Mouse (Mus musculus) forebrain, embryonic 13.5 days (tissue): ENCODE data around the gene Sbno2. TPM values are rescaled to one million over a fixed set of nuclear protein-coding genes. Genes with fewer than 3 reads are reported as not detected.

Source experiments
- ATAC-seq: fragments of 200-750 bp; cut with Nextera tagmentation; 2 replicates; pipeline ENCODE4 v1.8.0; 2017
- H3K27ac ChIP-seq: fragments of 300-500 bp; sonication (generic); 2 replicates; pipeline ENCODE4 v1.5.1; 2015; ENCODE audit warnings: inconsistent platforms, mild to moderate bottlenecking, moderate library complexity
- H3K27me3 ChIP-seq: fragments of 300-500 bp; sonication (generic); 2 replicates; pipeline ENCODE4 v1.6.1; 2015; ENCODE audit warnings: mild to moderate bottlenecking, inconsistent platforms
- H3K36me3 ChIP-seq: fragments of 300-500 bp; sonication (generic); 2 replicates; pipeline ENCODE4 v1.6.1; 2015; ENCODE audit warnings: mild to moderate bottlenecking, inconsistent platforms; ENCODE audit not compliant: poor library complexity, severe bottlenecking
- H3K4me1 ChIP-seq: fragments of 300-500 bp; sonication (generic); 2 replicates; pipeline ENCODE4 v1.6.1; 2015; ENCODE audit warnings: inconsistent platforms
- H3K4me2 ChIP-seq: fragments of 300-500 bp; sonication (generic); 2 replicates; pipeline ENCODE4 v1.6.1; 2015; ENCODE audit warnings: inconsistent platforms, mild to moderate bottlenecking, moderate library complexity
- H3K4me3 ChIP-seq: fragments of 300-500 bp; sonication (generic); 2 replicates; pipeline ENCODE4 v1.5.1; 2015; ENCODE audit warnings: mild to moderate bottlenecking, inconsistent platforms
- H3K9ac ChIP-seq: fragments of 300-500 bp; sonication (generic); 2 replicates; pipeline ENCODE4 v1.6.1; 2015; ENCODE audit warnings: mild to moderate bottlenecking, inconsistent platforms
- H3K9me3 ChIP-seq: fragments of 300-500 bp; sonication (generic); replicated peaks from 2 replicates; pipeline ENCODE4 v1.6.1; 2016; ENCODE audit warnings: inconsistent platforms
- WGBS: fragments of 180-500 bp; shearing (Covaris S2); methylation state at CpG from one replicate; pipeline ENCODE4 v1.1.7; 2015; 5-methylcytosine and 5-hydroxymethylcytosine counted together
- polyA plus RNA-seq: library from polyadenylated mRNA; unstranded; fragments of >200 nt; fragmentation: Nextera tagmentation; extraction: Ambion mirVana; gene quantifications from 2 replicates; pipeline ENCODE4 v1.2.1, GENCODE M21; 2015

Sbno2 gene
- polyA plus RNA-seq, 1 experiment from 2014 or later: 11.6 TPM

- Histone ChIP-seq H3K27me3 (peaks cover 86% of the 10 kb centered on the region), H3K36me3 (peaks cover 6% of the 10 kb centered on the region; the same call in 1 of the 2 replicates), H3K4me2 (no peak within 1 kb of the TSS), H3K4me3 (no peak within 1 kb of the TSS), H3K9me3 (0 out of 2 replicates have a peak, but pooled peaks cover 5% of the 10 kb centered on the region), H3K4me1 (peaks cover 8% of the 10 kb centered on the region), H3K27ac (no peak within 1 kb of the TSS), H3K9ac (no peak within 1 kb of the TSS)
- 72% methylated on average over 11 of the region's 11 CpGs for WGBS
- ATAC-seq: no peak
Measured at GRCm38 (mm10) chr10:80016511-80016910, 88.9 kb downstream of the Sbno2 start, which contains the start of gene Arhgap45. TSS of gene Arhgap45 (plus strand) at chr10:80016653.

GRCm38 (mm10) chr10:80015583-80015982 is 89.8 kb downstream of the Sbno2 start:
- H3K4me3 ChIP-seq: no peak overlapping the region
- H3K36me3 ChIP-seq: peaks cover 14% of the 10 kb centered on the region
- peaks cover 15% of the 10 kb centered on the region for H3K9me3 ChIP-seq
- H3K4me1 ChIP-seq: peaks cover 8% of the 10 kb centered on the region
- H3K27me3 ChIP-seq: peaks cover 84% of the 10 kb centered on the region
- no peak overlapping the region for H3K9ac ChIP-seq
- 79% methylated on average over 10 of the region's 10 CpGs for WGBS
- H3K27ac ChIP-seq: no peak overlapping the region
- ATAC-seq: no peak
- H3K4me2 ChIP-seq: no peak overlapping the region

- Histone ChIP-seq H3K27ac (no peak overlapping the region), H3K36me3 (peaks cover 23% of the 10 kb centered on the region), H3K9me3 (peaks cover 23% of the 10 kb centered on the region), H3K27me3 (peaks cover 75% of the 10 kb centered on the region), H3K9ac (no peak overlapping the region), H3K4me3 (no peak overlapping the region), H3K4me1 (peaks cover 3% of the 10 kb centered on the region), H3K4me2 (no peak overlapping the region)
- 22% methylated on average over 28 of the region's 28 CpGs for WGBS
- no peak for ATAC-seq
Measured at GRCm38 (mm10) chr10:80014484-80015290, 90.7 kb downstream of the Sbno2 start.

GRCm38 (mm10) chr10:80013609-80014008 is 91.8 kb downstream of the Sbno2 start:
- Histone ChIP-seq H3K36me3 (peaks cover 24% of the 10 kb centered on the region), H3K4me2 (no peak overlapping the region), H3K4me1 (no peaks in the 10 kb centered on the region), H3K4me3 (no peak overlapping the region), H3K9ac (no peak overlapping the region), H3K9me3 (peaks cover 25% of the 10 kb centered on the region), H3K27ac (no peak overlapping the region), H3K27me3 (peaks cover 65% of the 10 kb centered on the region)
- no peak for ATAC-seq
- 29% methylated on average over 25 of the region's 25 CpGs for WGBS

GRCm38 (mm10) chr10:80011740-80012139 is 93.6 kb downstream of the Sbno2 start:
- no peak overlapping the region for H3K4me3 ChIP-seq
- no peak overlapping the region for H3K9ac ChIP-seq
- WGBS: 82% methylated on average over 6 of the region's 6 CpGs
- no peak overlapping the region for H3K4me2 ChIP-seq
- H3K36me3 ChIP-seq: peaks cover 24% of the 10 kb centered on the region
- ATAC-seq: no peak
- H3K27ac ChIP-seq: no peak overlapping the region
- H3K9me3 ChIP-seq: peaks cover 25% of the 10 kb centered on the region
- H3K27me3 ChIP-seq: peaks cover 56% of the 10 kb centered on the region
- no peaks in the 10 kb centered on the region for H3K4me1 ChIP-seq

Other genes starting within 250 kb of the Sbno2 start
- gene Prtn3, start 231.1 kb downstream of the Sbno2 start, polyA plus RNA-seq: 12.8 and 15.9 TPM in 2 replicates
- 290 and 308 TPM in 2 replicates for gene Plppr3, start 230.9 kb downstream of the Sbno2 start, polyA plus RNA-seq
- 0.24 TPM in 1 of 2 replicates, not detected in the other for gene Elane, start 219.3 kb downstream of the Sbno2 start, polyA plus RNA-seq
- gene Cfd, start 214.7 kb downstream of the Sbno2 start, polyA plus RNA-seq: not detected in 2 replicates
- gene Med16, start 196.6 kb downstream of the Sbno2 start, polyA plus RNA-seq: 49.0 and 59.0 TPM in 2 replicates
- gene Gm26602, start 194.7 kb downstream of the Sbno2 start, polyA plus RNA-seq: 33.6 TPM in 1 of 2 replicates, not detected in the other
- gene Kiss1r, start 188.6 kb downstream of the Sbno2 start, polyA plus RNA-seq: 1.0 and 1.3 TPM in 2 replicates
- 200 and 217 TPM in 2 replicates for gene R3hdm4, start 184.4 kb downstream of the Sbno2 start, polyA plus RNA-seq
- gene Arid3a, start 178.5 kb downstream of the Sbno2 start, polyA plus RNA-seq: 2.5 and 3.6 TPM in 2 replicates
- 80.2 and 94.8 TPM in 2 replicates for gene Wdr18, start 145.4 kb downstream of the Sbno2 start, polyA plus RNA-seq
- gene Grin3b, start 134.9 kb downstream of the Sbno2 start, polyA plus RNA-seq: 0.38 and 0.57 TPM in 2 replicates
- 11.2 and 12.0 TPM in 2 replicates for gene Tmem259, start 121.2 kb downstream of the Sbno2 start, polyA plus RNA-seq
- 30.0 and 32.2 TPM in 2 replicates for gene Cnn2, start 117.0 kb downstream of the Sbno2 start, polyA plus RNA-seq
- 3.1 and 3.9 TPM in 2 replicates for gene Abca7, start 109.1 kb downstream of the Sbno2 start, polyA plus RNA-seq
- gene Arhgap45, start 88.9 kb downstream of the Sbno2 start, polyA plus RNA-seq: 1.2 and 1.3 TPM in 2 replicates
- gene Polr2e, start 65.8 kb downstream of the Sbno2 start, polyA plus RNA-seq: 193 and 199 TPM in 2 replicates
- 487 and 489 TPM in 2 replicates for gene Gpx4, start 58.4 kb downstream of the Sbno2 start, polyA plus RNA-seq
- 20.7 and 21.6 TPM in 2 replicates for gene Stk11, start 10.2 kb upstream of the Sbno2 start, polyA plus RNA-seq
- 454 and 459 TPM in 2 replicates for gene Atp5d, start 33.1 kb upstream of the Sbno2 start, polyA plus RNA-seq
- 21.2 and 26.8 TPM in 2 replicates for gene Cbarp, start 35.3 kb upstream of the Sbno2 start, polyA plus RNA-seq
- gene Midn, start 42.7 kb upstream of the Sbno2 start, polyA plus RNA-seq: 35.1 and 37.9 TPM in 2 replicates
- 274 and 308 TPM in 2 replicates for gene Cirbp, start 60.4 kb upstream of the Sbno2 start, polyA plus RNA-seq
- 12.2 and 12.6 TPM in 2 replicates for gene 1600002K03Rik, start 67.4 kb upstream of the Sbno2 start, polyA plus RNA-seq
- 17.7 and 19.5 TPM in 2 replicates for gene Efna2, start 73.9 kb upstream of the Sbno2 start, polyA plus RNA-seq
- gene Mum1, start 120.9 kb upstream of the Sbno2 start, polyA plus RNA-seq: 62.1 and 64.7 TPM in 2 replicates
- 267 and 274 TPM in 2 replicates for gene Ndufs7, start 143.6 kb upstream of the Sbno2 start, polyA plus RNA-seq
- 18.2 and 18.3 TPM in 2 replicates for gene Gamt, start 155.4 kb upstream of the Sbno2 start, polyA plus RNA-seq
- gene Dazap1, start 155.9 kb upstream of the Sbno2 start, polyA plus RNA-seq: 61.7 and 64.9 TPM in 2 replicates
- gene Rps15, start 186.9 kb upstream of the Sbno2 start, polyA plus RNA-seq: 805 and 828 TPM in 2 replicates
- gene Apc2, start 190.4 kb upstream of the Sbno2 start, polyA plus RNA-seq: 129 and 140 TPM in 2 replicates
- 42.7 and 43.3 TPM in 2 replicates for gene 2310011J03Rik, start 215.0 kb upstream of the Sbno2 start, polyA plus RNA-seq
- gene Pcsk4, start 223.9 kb upstream of the Sbno2 start, polyA plus RNA-seq: 2.9 and 3.0 TPM in 2 replicates
- 2.0 and 3.0 TPM in 2 replicates for gene Reep6, start 224.4 kb upstream of the Sbno2 start, polyA plus RNA-seq
- gene Adamtsl5, start 242.8 kb upstream of the Sbno2 start, polyA plus RNA-seq: 0.18 and 0.21 TPM in 2 replicates